Mouse (Mus musculus) midbrain, embryonic 14.5 days (tissue): ENCODE data around the gene Spesp1. TPM values are rescaled to one million over a fixed set of nuclear protein-coding genes. Genes with fewer than 3 reads are reported as not detected.

ENCODE experiments used
- ATAC-seq: fragments of 200-750 bp; cut with Nextera tagmentation; 2 replicates; pipeline ENCODE4 v1.8.0; 2017; ENCODE audit warnings: moderate number of reproducible peaks, moderate library complexity; ENCODE audit not compliant: low FRiP score, low TSS enrichment
- DNase-seq: peaks from one replicate; pipeline ENCODE4 v3.0.0-alpha.2; 2015
- H3K27ac ChIP-seq: fragments of 300-500 bp; sonication (generic); replicated peaks from 2 replicates; pipeline ENCODE4 v1.5.1; 2014; ENCODE audit warnings: mild to moderate bottlenecking, low read depth, low read length, moderate library complexity
- H3K27me3 ChIP-seq: fragments of 300-500 bp; sonication (generic); 2 replicates; pipeline ENCODE4 v1.6.1; 2014; ENCODE audit warnings: low read length, control low read depth, mixed read lengths; ENCODE audit not compliant: control insufficient read depth, insufficient read depth
- H3K36me3 ChIP-seq: fragments of 300-500 bp; sonication (generic); 2 replicates; pipeline ENCODE4 v1.6.1; 2014; ENCODE audit warnings: low read length, control low read depth; ENCODE audit not compliant: control insufficient read depth, insufficient read depth
- H3K4me1 ChIP-seq: fragments of 300-500 bp; sonication (generic); 2 replicates; pipeline ENCODE4 v1.6.1; 2014; ENCODE audit warnings: mild to moderate bottlenecking, antibody characterized with exemption, low read length, control low read depth; ENCODE audit not compliant: control insufficient read depth, insufficient read depth
- H3K4me2 ChIP-seq: fragments of 300-500 bp; sonication (generic); 2 replicates; pipeline ENCODE4 v1.6.1; 2014; ENCODE audit warnings: mild to moderate bottlenecking, low read length, moderate library complexity
- H3K4me3 ChIP-seq: fragments of 300-500 bp; sonication (generic); replicated peaks from 2 replicates; pipeline ENCODE4 v1.5.1; 2014; ENCODE audit warnings: low read depth, low read length
- H3K9ac ChIP-seq: fragments of 300-500 bp; sonication (generic); replicated peaks from 2 replicates; pipeline ENCODE4 v1.6.1; 2014; ENCODE audit warnings: mild to moderate bottlenecking, low read length, moderate library complexity
- H3K9me3 ChIP-seq: fragments of 300-500 bp; sonication (generic); 2 replicates; pipeline ENCODE4 v1.6.1; 2016; ENCODE audit warnings: low read length, control low read depth, mixed read lengths; ENCODE audit not compliant: control insufficient read depth
- WGBS: fragments of 180-500 bp; shearing (Covaris S2); extraction: QIAGEN DNeasy Blood & Tissue Kit; methylation state at CpG from one replicate; pipeline ENCODE4 v1.1.7; 2014; 5-methylcytosine and 5-hydroxymethylcytosine counted together
- microRNA-seq: library from miRNA; unstranded; fragments of <30 nt; microRNA quantifications from one replicate; pipeline ENCODE4, GENCODE M21; 2016
- polyA plus RNA-seq: library from polyadenylated mRNA; unstranded; fragments of >200 nt; fragmentation: Nextera tagmentation; extraction: Ambion mirVana; gene quantifications from 2 replicates; pipeline ENCODE4 v1.2.1, GENCODE M21; 2014

Gene Spesp1
- polyA plus RNA-seq, 1 experiment from 2014 or later, result not detected

DNA sequence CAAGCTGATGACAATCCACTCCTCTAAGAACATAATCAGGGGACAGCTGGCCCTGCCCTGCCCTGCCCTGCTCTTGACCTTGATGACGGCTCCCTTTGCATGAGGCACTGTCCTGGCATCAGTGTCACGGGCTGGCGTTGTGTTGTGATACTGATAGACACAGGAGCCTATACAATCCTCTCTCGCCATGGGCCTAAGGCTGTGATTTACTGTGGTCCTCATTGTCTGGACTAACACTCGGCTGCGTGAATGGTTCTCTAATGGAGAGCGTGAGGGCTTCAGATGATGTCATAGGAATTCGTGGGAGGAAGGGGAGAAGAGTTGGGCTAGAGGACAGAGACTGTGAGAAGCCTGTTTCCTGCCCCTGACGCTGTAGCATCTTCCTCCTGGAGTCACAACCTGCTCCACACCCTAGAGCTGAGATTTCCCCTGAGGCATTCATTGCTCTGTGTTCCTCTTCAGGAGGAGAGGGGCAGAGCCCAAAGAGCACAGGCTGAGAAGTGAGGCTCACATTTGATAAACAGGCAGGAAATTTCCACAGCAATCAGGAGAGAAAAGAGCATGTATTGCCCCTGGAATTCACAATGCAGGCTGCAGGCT, 44.5 kb downstream of the Spesp1 start:
- peak overlapping the region; percentile 46 for H3K27ac ChIP-seq
- no peaks in the 10 kb centered on the region for H3K27me3 ChIP-seq
- DNase-seq (no peak), ATAC-seq (no peak)
- H3K4me1 ChIP-seq, result peaks cover 2% of the 10 kb centered on the region; the same call in 1 of the 2 replicates
- H3K36me3 ChIP-seq, result no peaks in the 10 kb centered on the region
- H3K4me3 ChIP-seq, result no peak overlapping the region
- 60% methylated on average over 9 of the region's 9 CpGs for WGBS
- no peak overlapping the region for H3K4me2 ChIP-seq
- H3K9me3 ChIP-seq, result no peaks in the 10 kb centered on the region
- H3K9ac ChIP-seq, result 0 out of 2 replicates have a peak overlapping the region, but pooled peaks have one; percentile 0

DNA sequence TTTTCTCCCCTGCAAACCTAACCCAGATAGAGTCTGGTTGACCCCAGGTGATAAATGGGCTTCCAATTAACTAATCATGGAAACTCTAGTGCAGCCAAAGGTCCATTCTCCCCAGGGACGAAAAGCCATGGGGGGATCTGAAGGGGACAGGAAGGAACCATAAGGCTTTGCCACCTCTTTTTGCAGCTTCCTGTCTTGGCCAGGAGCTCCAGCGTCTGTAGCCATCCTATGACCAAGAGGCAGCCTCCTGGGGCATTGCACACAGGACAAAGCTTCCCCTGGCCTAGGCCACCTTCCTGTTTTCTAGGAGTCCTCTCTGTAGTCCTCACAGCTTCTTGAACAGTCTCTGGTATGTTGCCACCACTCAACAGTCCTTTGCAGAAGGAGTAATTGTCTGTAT, 46.5 kb downstream of the Spesp1 start:
- H3K36me3 ChIP-seq, result no peaks in the 10 kb centered on the region
- no peak overlapping the region for H3K4me3 ChIP-seq
- H3K27ac ChIP-seq, result no peak overlapping the region
- DNase-seq, result no peak
- H3K9ac ChIP-seq, result no peak overlapping the region
- peaks cover 4% of the 10 kb centered on the region; the same call in 1 of the 2 replicates for H3K4me1 ChIP-seq
- H3K4me2 ChIP-seq, result no peak overlapping the region
- H3K27me3 ChIP-seq, result no peaks in the 10 kb centered on the region
- 91% methylated on average over 2 of the region's 2 CpGs for WGBS
- ATAC-seq, result no peak
- no peaks in the 10 kb centered on the region for H3K9me3 ChIP-seq

DNA sequence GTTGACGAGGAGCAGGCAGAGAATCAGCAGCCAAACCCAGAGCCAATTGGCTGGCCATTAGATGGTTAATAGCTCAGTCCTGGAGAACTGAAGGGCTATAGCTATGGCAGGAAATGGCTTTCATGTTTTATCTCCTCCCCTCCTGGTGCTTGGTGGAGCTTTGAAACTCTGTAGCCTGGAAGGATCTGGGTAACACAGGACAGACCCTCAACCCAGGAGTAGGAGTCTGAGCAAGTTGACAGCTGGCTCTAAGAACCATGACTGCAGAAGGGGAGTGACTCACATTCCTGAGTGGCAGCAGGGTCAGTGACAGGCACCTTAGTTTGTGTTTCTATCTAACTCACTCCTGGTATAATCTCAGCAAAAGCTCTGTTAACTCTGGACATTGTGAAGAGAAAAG, 49.4 kb downstream of the Spesp1 start:
- H3K27ac ChIP-seq, result no peak overlapping the region
- no peaks in the 10 kb centered on the region for H3K9me3 ChIP-seq
- DNase-seq (no peak), ATAC-seq (no peak)
- no peak overlapping the region for H3K4me3 ChIP-seq
- no peaks in the 10 kb centered on the region for H3K36me3 ChIP-seq
- H3K4me1 ChIP-seq, result peaks cover 4% of the 10 kb centered on the region; the same call in 1 of the 2 replicates
- H3K4me2 ChIP-seq, result no peak overlapping the region
- no peak overlapping the region for H3K9ac ChIP-seq
- H3K27me3 ChIP-seq, result no peaks in the 10 kb centered on the region
- 67% methylated on average over 1 of the region's 1 CpGs for WGBS

DNA sequence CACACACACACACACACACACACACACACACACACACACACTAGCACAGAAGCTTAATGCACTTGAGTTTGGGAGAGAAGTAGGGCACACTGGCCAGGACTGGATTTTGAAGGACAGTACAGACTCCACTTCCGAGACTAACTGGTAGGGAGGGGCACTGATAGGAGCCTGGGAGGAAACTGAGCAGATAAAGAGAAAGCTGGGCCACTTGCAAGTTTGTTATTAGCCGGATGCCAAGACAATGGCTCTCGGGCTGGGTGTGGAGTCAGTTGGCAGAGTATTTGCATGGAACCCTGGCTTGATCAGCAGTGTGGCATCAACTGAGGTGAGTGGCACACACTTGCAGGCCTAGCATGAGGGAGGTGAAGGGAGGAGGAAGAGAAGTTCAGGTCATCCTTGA, 51.0 kb downstream of the Spesp1 start:
- WGBS, result 80% methylated on average over 3 of the region's 3 CpGs
- no peak for ATAC-seq
- no peaks in the 10 kb centered on the region for H3K36me3 ChIP-seq
- no peak overlapping the region for H3K4me2 ChIP-seq
- H3K27ac ChIP-seq, result no peak overlapping the region
- no peaks in the 10 kb centered on the region for H3K27me3 ChIP-seq
- no peak overlapping the region for H3K9ac ChIP-seq
- H3K9me3 ChIP-seq, result no peaks in the 10 kb centered on the region
- no peak overlapping the region for H3K4me3 ChIP-seq
- no peak for DNase-seq
- H3K4me1 ChIP-seq, result 0 out of 2 replicates have a peak, but pooled peaks cover 4% of the 10 kb centered on the region

DNA sequence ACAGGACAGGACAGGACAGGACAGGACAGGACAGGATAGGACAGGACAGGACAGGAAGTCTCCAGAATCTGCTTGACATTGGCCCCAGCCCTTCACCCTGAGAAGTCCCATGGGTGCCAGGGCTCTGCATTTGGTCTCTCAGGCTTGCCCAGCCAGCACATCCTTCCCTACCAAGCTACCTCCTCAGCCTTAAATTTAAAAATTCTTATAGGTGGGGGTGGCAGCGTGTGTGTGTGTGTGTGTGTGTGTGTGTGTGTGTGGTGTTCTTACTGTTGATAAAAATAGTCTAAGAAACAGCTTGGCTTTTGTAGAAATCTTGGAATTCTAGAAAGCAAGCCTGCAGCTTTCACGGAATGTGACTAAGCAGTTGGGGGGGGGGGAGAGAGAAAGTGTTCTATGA, 52.0 kb downstream of the Spesp1 start:
- Histone ChIP-seq H3K4me1 (0 out of 2 replicates have a peak, but pooled peaks cover 4% of the 10 kb centered on the region), H3K27me3 (no peaks in the 10 kb centered on the region), H3K9me3 (no peaks in the 10 kb centered on the region), H3K36me3 (no peaks in the 10 kb centered on the region), H3K27ac (no peak overlapping the region), H3K4me2 (no peak overlapping the region), H3K4me3 (no peak overlapping the region), H3K9ac (no peak overlapping the region)
- ATAC-seq, result no peak
- DNase-seq, result no peak
- WGBS, result 82% methylated on average over 2 of the region's 2 CpGs

DNA sequence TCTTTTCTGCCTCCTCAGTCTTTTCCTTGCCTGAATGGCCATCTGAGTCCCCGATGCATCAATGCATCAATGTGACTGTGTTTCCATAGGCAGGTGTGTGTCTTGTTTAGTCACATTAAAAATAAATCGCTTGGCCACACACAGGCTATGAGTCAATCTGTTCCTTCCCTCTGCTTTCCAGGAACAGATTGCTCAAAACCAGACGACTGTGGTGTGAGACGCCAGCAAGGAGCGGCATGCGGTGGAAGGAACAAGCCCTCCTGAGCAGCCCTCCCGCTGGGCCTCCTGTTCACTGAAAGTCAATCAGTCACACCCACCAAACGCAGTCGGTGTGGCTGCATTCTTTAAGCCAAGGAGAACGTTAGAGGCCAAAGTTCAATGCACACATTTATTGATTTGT, 59.5 kb downstream of the Spesp1 start:
- Histone ChIP-seq H3K4me1 (no peaks in the 10 kb centered on the region), H3K4me2 (no peak overlapping the region), H3K9me3 (no peaks in the 10 kb centered on the region), H3K4me3 (no peak overlapping the region), H3K36me3 (no peaks in the 10 kb centered on the region), H3K9ac (no peak overlapping the region), H3K27me3 (no peaks in the 10 kb centered on the region), H3K27ac (no peak overlapping the region)
- DNase-seq (no peak), ATAC-seq (no peak)
- 14% methylated on average over 10 of the region's 10 CpGs for WGBS

DNA sequence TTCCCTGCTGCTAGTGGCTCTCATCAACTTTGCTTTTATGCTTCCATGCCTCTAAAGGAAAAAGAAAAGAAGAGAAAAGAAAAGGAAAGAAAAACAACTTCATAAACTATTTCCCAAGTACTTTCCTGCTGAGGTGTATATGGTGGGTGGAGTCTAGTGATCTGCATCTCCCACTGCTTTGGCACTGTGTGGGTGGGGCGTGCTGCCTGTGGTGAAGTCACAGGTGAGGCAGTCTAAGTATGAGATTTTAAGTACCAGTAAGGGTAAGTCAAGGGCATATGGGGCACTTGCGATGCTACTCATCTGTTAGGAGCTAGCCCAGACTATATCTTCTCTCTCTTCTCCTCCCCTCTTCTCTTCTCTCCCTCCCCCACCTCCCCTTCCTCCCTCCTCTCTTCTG, 60.0 kb downstream of the Spesp1 start:
- Histone ChIP-seq H3K9ac (no peak overlapping the region), H3K27ac (no peak overlapping the region)
- 89% methylated on average over 2 of the region's 2 CpGs for WGBS

More for the DNA sequence above, 60.0 kb downstream of the Spesp1 start:
- Histone ChIP-seq H3K4me1 (no peaks in the 10 kb centered on the region), H3K36me3 (no peaks in the 10 kb centered on the region), H3K27me3 (no peaks in the 10 kb centered on the region), H3K9me3 (no peaks in the 10 kb centered on the region), H3K4me3 (no peak overlapping the region), H3K4me2 (no peak overlapping the region)
- ATAC-seq, result no peak
- DNase-seq, result no peak

Small RNA genes lying within 50 kb of the gene (microRNA-seq; reads per million reads assigned to microRNA genes)
- gene Gm25603, result not detected

Other genes starting within 250 kb of the Spesp1 start
- gene Glce, start 159.6 kb downstream of the Spesp1 start, polyA plus RNA-seq, result 14.7 and 20.2 TPM in 2 replicates
- 81.0 and 82.1 TPM in 2 replicates for gene Anp32a, start 59.1 kb upstream of the Spesp1 start, polyA plus RNA-seq